Mouse (Mus musculus): Measurements from ENCODE around the gene Stambpl1. TPM values are rescaled to one million over a fixed set of nuclear protein-coding genes. Genes with fewer than 3 reads are reported as not detected.

The Stambpl1 gene
- polyA plus RNA-seq, 1 experiment from 2014 or later = 1.6 TPM

- ATAC-seq (ENCODE audit: low FRiP score) (no peak), DNase-seq (ENCODE audit: low spot score, missing footprints) (no peak)
- H3K9me3 ChIP-seq (ENCODE audit: control insufficient read depth, low read length) = no peaks in the 10 kb centered on the region
- H3K4me3 ChIP-seq (ENCODE audit: low read depth, low read length) = no peak overlapping the region
- WGBS = 94% methylated on average over 2 of the region's 2 CpGs
- H3K36me3 ChIP-seq (ENCODE audit: control insufficient read depth, insufficient read depth, low read length) = no peaks in the 10 kb centered on the region
- H3K27me3 ChIP-seq (ENCODE audit: control insufficient read depth, insufficient read depth, low read length) = no peaks in the 10 kb centered on the region
- no peak overlapping the region for H3K4me2 ChIP-seq
- H3K27ac ChIP-seq (ENCODE audit: low read depth, low read length) = no peak overlapping the region
- H3K9ac ChIP-seq (ENCODE audit: low read length) = no peak overlapping the region
- H3K4me1 ChIP-seq (ENCODE audit: control insufficient read depth, insufficient read depth, low read length) = no peaks in the 10 kb centered on the region
These were observed 64.9 kb downstream of the Stambpl1 start for GRCm38 (mm10) chr19:34256936-34257335.

- Histone ChIP-seq H3K4me2 (no peak overlapping the region), H3K4me1 (ENCODE audit: control insufficient read depth, insufficient read depth, low read length) (no peaks in the 10 kb centered on the region), H3K27ac (ENCODE audit: low read depth, low read length) (no peak overlapping the region), H3K27me3 (ENCODE audit: control insufficient read depth, insufficient read depth, low read length) (no peaks in the 10 kb centered on the region), H3K4me3 (ENCODE audit: low read depth, low read length) (no peak overlapping the region), H3K9ac (ENCODE audit: low read length) (no peak overlapping the region), H3K9me3 (ENCODE audit: control insufficient read depth, low read length) (no peaks in the 10 kb centered on the region), H3K36me3 (ENCODE audit: control insufficient read depth, insufficient read depth, low read length) (no peaks in the 10 kb centered on the region)
- WGBS = 83% methylated on average over 2 of the region's 2 CpGs
- DNase-seq (ENCODE audit: low spot score, missing footprints) (peak; percentile 80), ATAC-seq (ENCODE audit: low FRiP score) (no peak)
These were observed 70.4 kb downstream of the Stambpl1 start for GRCm38 (mm10) chr19:34262273-34262974.

- 81% methylated on average over 5 of the region's 5 CpGs for WGBS
- no peak overlapping the region for H3K27ac ChIP-seq (ENCODE audit: low read depth, low read length)
- DNase-seq (ENCODE audit: low spot score, missing footprints) (no peak), ATAC-seq (ENCODE audit: low FRiP score) (no peak)
- H3K9me3 ChIP-seq (ENCODE audit: control insufficient read depth, low read length) = no peaks in the 10 kb centered on the region
- H3K4me3 ChIP-seq (ENCODE audit: low read depth, low read length) = no peak overlapping the region
- no peaks in the 10 kb centered on the region for H3K27me3 ChIP-seq (ENCODE audit: control insufficient read depth, insufficient read depth, low read length)
- no peak overlapping the region for H3K4me2 ChIP-seq
- H3K4me1 ChIP-seq (ENCODE audit: control insufficient read depth, insufficient read depth, low read length) = no peaks in the 10 kb centered on the region
- H3K36me3 ChIP-seq (ENCODE audit: control insufficient read depth, insufficient read depth, low read length) = no peaks in the 10 kb centered on the region
- no peak overlapping the region for H3K9ac ChIP-seq (ENCODE audit: low read length)
These were observed 73.7 kb downstream of the Stambpl1 start for GRCm38 (mm10) chr19:34265604-34266193.

GRCm38 (mm10) chr19:34268991-34269390, 77.0 kb downstream of the Stambpl1 start:
- DNase-seq (ENCODE audit: low spot score, missing footprints) (no peak), ATAC-seq (ENCODE audit: low FRiP score) (no peak)
- Histone ChIP-seq H3K9ac (ENCODE audit: low read length) (no peak overlapping the region), H3K36me3 (ENCODE audit: control insufficient read depth, insufficient read depth, low read length) (no peaks in the 10 kb centered on the region), H3K4me2 (no peak overlapping the region), H3K4me3 (ENCODE audit: low read depth, low read length) (no peak overlapping the region), H3K27me3 (ENCODE audit: control insufficient read depth, insufficient read depth, low read length) (no peaks in the 10 kb centered on the region), H3K27ac (ENCODE audit: low read depth, low read length) (no peak overlapping the region), H3K9me3 (ENCODE audit: control insufficient read depth, low read length) (no peaks in the 10 kb centered on the region), H3K4me1 (ENCODE audit: control insufficient read depth, insufficient read depth, low read length) (no peaks in the 10 kb centered on the region)
- 60% methylated on average over 1 of the region's 1 CpGs for WGBS

- DNase-seq (ENCODE audit: low spot score, missing footprints) (peak; percentile 28), ATAC-seq (ENCODE audit: low FRiP score) (no peak)
- Histone ChIP-seq H3K36me3 (ENCODE audit: control insufficient read depth, insufficient read depth, low read length) (no peaks in the 10 kb centered on the region), H3K4me1 (ENCODE audit: control insufficient read depth, insufficient read depth, low read length) (no peaks in the 10 kb centered on the region), H3K27me3 (ENCODE audit: control insufficient read depth, insufficient read depth, low read length) (no peaks in the 10 kb centered on the region), H3K4me3 (ENCODE audit: low read depth, low read length) (no peak overlapping the region), H3K4me2 (no peak overlapping the region), H3K27ac (ENCODE audit: low read depth, low read length) (no peak overlapping the region), H3K9me3 (ENCODE audit: control insufficient read depth, low read length) (no peaks in the 10 kb centered on the region), H3K9ac (ENCODE audit: low read length) (no peak overlapping the region)
- 90% methylated on average over 11 of the region's 11 CpGs for WGBS
These were observed 78.2 kb downstream of the Stambpl1 start for GRCm38 (mm10) chr19:34270106-34270726.

- no peak overlapping the region for H3K9ac ChIP-seq (ENCODE audit: low read length)
- DNase-seq (ENCODE audit: low spot score, missing footprints) = peak; percentile 51
- no peak overlapping the region for H3K4me3 ChIP-seq (ENCODE audit: low read depth, low read length)
- WGBS = 95% methylated on average over 13 of the region's 13 CpGs
- no peaks in the 10 kb centered on the region for H3K4me1 ChIP-seq (ENCODE audit: control insufficient read depth, insufficient read depth, low read length)
- H3K27ac ChIP-seq (ENCODE audit: low read depth, low read length) = no peak overlapping the region
- no peaks in the 10 kb centered on the region for H3K9me3 ChIP-seq (ENCODE audit: control insufficient read depth, low read length)
- no peak overlapping the region for H3K4me2 ChIP-seq
- no peak for ATAC-seq (ENCODE audit: low FRiP score)
- H3K36me3 ChIP-seq (ENCODE audit: control insufficient read depth, insufficient read depth, low read length) = no peaks in the 10 kb centered on the region
- H3K27me3 ChIP-seq (ENCODE audit: control insufficient read depth, insufficient read depth, low read length) = no peaks in the 10 kb centered on the region
These were observed 78.9 kb downstream of the Stambpl1 start for GRCm38 (mm10) chr19:34270824-34271464.

- no peak overlapping the region for H3K27ac ChIP-seq (ENCODE audit: low read depth, low read length)
- no peak overlapping the region for H3K4me2 ChIP-seq
- H3K36me3 ChIP-seq (ENCODE audit: control insufficient read depth, insufficient read depth, low read length) = no peaks in the 10 kb centered on the region
- H3K9me3 ChIP-seq (ENCODE audit: control insufficient read depth, low read length) = no peaks in the 10 kb centered on the region
- peak; percentile 64 for DNase-seq (ENCODE audit: low spot score, missing footprints)
- H3K4me3 ChIP-seq (ENCODE audit: low read depth, low read length) = no peak overlapping the region
- no peaks in the 10 kb centered on the region for H3K4me1 ChIP-seq (ENCODE audit: control insufficient read depth, insufficient read depth, low read length)
- 97% methylated on average over 1 of the region's 1 CpGs for WGBS
- no peak for ATAC-seq (ENCODE audit: low FRiP score)
- no peaks in the 10 kb centered on the region for H3K27me3 ChIP-seq (ENCODE audit: control insufficient read depth, insufficient read depth, low read length)
- H3K9ac ChIP-seq (ENCODE audit: low read length) = no peak overlapping the region
These were observed 81.0 kb downstream of the Stambpl1 start for GRCm38 (mm10) chr19:34273073-34273472.

GRCm38 (mm10) chr19:34278078-34278477, 86.0 kb downstream of the Stambpl1 start:
- H3K4me2 ChIP-seq = no peak overlapping the region
- no peaks in the 10 kb centered on the region for H3K4me1 ChIP-seq (ENCODE audit: control insufficient read depth, insufficient read depth, low read length)
- H3K36me3 ChIP-seq (ENCODE audit: control insufficient read depth, insufficient read depth, low read length) = no peaks in the 10 kb centered on the region
- ATAC-seq (ENCODE audit: low FRiP score) (no peak), DNase-seq (ENCODE audit: low spot score, missing footprints) (no peak)
- no peak overlapping the region for H3K9ac ChIP-seq (ENCODE audit: low read length)
- no peaks in the 10 kb centered on the region for H3K9me3 ChIP-seq (ENCODE audit: control insufficient read depth, low read length)
- no peak overlapping the region for H3K4me3 ChIP-seq (ENCODE audit: low read depth, low read length)
- no peak overlapping the region for H3K27ac ChIP-seq (ENCODE audit: low read depth, low read length)
- 88% methylated on average over 3 of the region's 3 CpGs for WGBS
- H3K27me3 ChIP-seq (ENCODE audit: control insufficient read depth, insufficient read depth, low read length) = no peaks in the 10 kb centered on the region

- ATAC-seq (ENCODE audit: low FRiP score) (no peak), DNase-seq (ENCODE audit: low spot score, missing footprints) (no peak)
- H3K4me1 ChIP-seq (ENCODE audit: control insufficient read depth, insufficient read depth, low read length) = no peaks in the 10 kb centered on the region
- WGBS = 89% methylated on average over 6 of the region's 6 CpGs
- no peaks in the 10 kb centered on the region for H3K36me3 ChIP-seq (ENCODE audit: control insufficient read depth, insufficient read depth, low read length)
- no peak overlapping the region for H3K4me3 ChIP-seq (ENCODE audit: low read depth, low read length)
- H3K9me3 ChIP-seq (ENCODE audit: control insufficient read depth, low read length) = no peaks in the 10 kb centered on the region
- no peak overlapping the region for H3K4me2 ChIP-seq
- H3K9ac ChIP-seq (ENCODE audit: low read length) = no peak overlapping the region
- H3K27me3 ChIP-seq (ENCODE audit: control insufficient read depth, insufficient read depth, low read length) = no peaks in the 10 kb centered on the region
- H3K27ac ChIP-seq (ENCODE audit: low read depth, low read length) = no peak overlapping the region
These were observed 91.6 kb downstream of the Stambpl1 start for GRCm38 (mm10) chr19:34283614-34284013.
